Mouse (Mus musculus) ES-E14 (cell line): ENCODE measurements around the gene Fermt2. TPM values are rescaled to one million over a fixed set of nuclear protein-coding genes. Genes with fewer than 3 reads are reported as not detected.

Experiments
- DNase-seq: peaks from one replicate; pipeline ENCODE4 v3.0.0-alpha.2; 2013; ENCODE audit warnings: low read depth, low spot score
- H3K27ac ChIP-seq: 2 replicates; pipeline ENCODE4 v1.5.1; 2012; ENCODE audit warnings: low read depth, mild to moderate bottlenecking, low read length, moderate library complexity, mixed read lengths; ENCODE audit not compliant: poor library complexity, insufficient read depth, severe bottlenecking
- H3K36me3 ChIP-seq: 2 replicates; pipeline ENCODE4 v1.6.1; 2012; ENCODE audit warnings: mild to moderate bottlenecking, low read length, moderate library complexity, mixed read lengths; ENCODE audit not compliant: control insufficient read depth, poor library complexity, insufficient read depth, severe bottlenecking
- H3K4me1 ChIP-seq, 2 experiments: fragments of 150-350 bp in 1 of 2; sonication (generic) in 1 of 2; 2 replicates each; pipeline ENCODE4 v1.6.1; 2012; ENCODE audit warnings: low read length in 2 of 2, mild to moderate bottlenecking in 1 of 2, mixed read lengths in 1 of 2; ENCODE audit not compliant: control insufficient read depth in 2 of 2, insufficient read depth in 2 of 2, poor library complexity in 1 of 2
- H3K4me3 ChIP-seq, 2 experiments: fragments of 150-350 bp in 1 of 2; sonication (generic) in 1 of 2; 2 replicates each; pipeline ENCODE4 v1.5.1; 2012; ENCODE audit warnings: low read length in 2 of 2, low read depth in 1 of 2, mild to moderate bottlenecking in 1 of 2, mixed read lengths in 1 of 2; ENCODE audit not compliant: insufficient read depth in 1 of 2, poor library complexity in 1 of 2, severe bottlenecking in 1 of 2
- H3K9ac ChIP-seq: 2 replicates; pipeline ENCODE4 v1.6.1; 2012; ENCODE audit warnings: low read depth, mild to moderate bottlenecking, low read length, mixed read lengths; ENCODE audit not compliant: poor library complexity, insufficient read depth, severe bottlenecking
- H3K9me3 ChIP-seq: fragments of 150-350 bp; sonication (generic); 2 replicates; pipeline ENCODE4 v1.6.1; 2012; ENCODE audit warnings: low read depth, mild to moderate bottlenecking, low read length; ENCODE audit not compliant: control insufficient read depth, insufficient read depth
- CHD2 ChIP-seq: IDR thresholded peaks from 2 replicates; pipeline ENCODE4 v1.6.1; 2014; ENCODE audit warnings: mild to moderate bottlenecking, low read depth, low read length, inconsistent platforms
- HCFC1 ChIP-seq: IDR thresholded peaks from 2 replicates; pipeline ENCODE4 v1.6.1; 2012; ENCODE audit warnings: low read length, inconsistent platforms, borderline replicate concordance; ENCODE audit not compliant: insufficient read depth
- MAFK ChIP-seq: IDR thresholded peaks from 2 replicates; pipeline ENCODE4 v1.6.1; 2014; ENCODE audit warnings: mild to moderate bottlenecking, low read depth, low read length, inconsistent platforms; ENCODE audit not compliant: insufficient read depth
- ZC3H11A ChIP-seq: IDR thresholded peaks from 2 replicates; pipeline ENCODE4 v1.6.1; 2012; ENCODE audit warnings: low read depth, mild to moderate bottlenecking, inconsistent platforms, low read length, borderline replicate concordance
- ZNF384 ChIP-seq: IDR thresholded peaks from 2 replicates; pipeline ENCODE4 v1.6.1; 2012; ENCODE audit warnings: low read depth, low read length, inconsistent platforms
- in situ Hi-C, 2 experiments: fragments of 600-800 bp; cut with MboI; formaldehyde crosslinking; loops; one replicate each; pipeline ENCODE4 v1.15.1; 2025; ENCODE audit warnings: low sequenced_read_pairs in 2 of 2, inconsistent platforms in 1 of 2; ENCODE audit not compliant: unreplicated experiment in 2 of 2
- total RNA-seq: library from RNA; depleted of rRNA; stranded (reverse); fragments of 300-350 nt; gene quantifications from 2 replicates; pipeline ENCODE4 v1.2.3, GENCODE M21; 2012

Fermt2 gene
- total RNA-seq, 1 experiment: 47.0 TPM

- H3K4me1 ChIP-seq: peaks cover 6 to 18% of the 10 kb centered on the region in 2 experiments; a peak in 2 of 4 replicates
- TF ChIP-seq MAFK (no peak), ZNF384 (no peak), CHD2 (no peak), ZC3H11A (no peak), HCFC1 (no peak)
- H3K9me3 ChIP-seq: no peaks in the 10 kb centered on the region
- no peaks in the 10 kb centered on the region for H3K36me3 ChIP-seq
- H3K9ac ChIP-seq: no peak overlapping the region
- no peak overlapping the region for H3K4me3 ChIP-seq
- in situ Hi-C loops: no loop called here
- no peak overlapping the region for H3K27ac ChIP-seq
- DNase-seq: no peak
Observed at GRCm38 (mm10) chr14:45561681-45562080, 31.8 kb upstream of the Fermt2 start.

GRCm38 (mm10) chr14:45559018-45559417, 29.1 kb upstream of the Fermt2 start:
- H3K4me3 ChIP-seq: no peak overlapping the region

GRCm38 (mm10) chr14:45554336-45554735, 24.4 kb upstream of the Fermt2 start:
- no peak for TF ChIP-seq MAFK
- no peak for TF ChIP-seq HCFC1
- no peak for TF ChIP-seq ZC3H11A
- no peak for TF ChIP-seq CHD2
- no peak for TF ChIP-seq ZNF384

More at GRCm38 (mm10) chr14:45559018-45559417, 29.1 kb upstream of the Fermt2 start:
- Histone ChIP-seq H3K4me1 (peaks cover 2 to 14% of the 10 kb centered on the region in 2 experiments; a peak in 2 of 4 replicates), H3K9ac (no peak overlapping the region), H3K9me3 (no peaks in the 10 kb centered on the region), H3K27ac (no peak overlapping the region), H3K36me3 (no peaks in the 10 kb centered on the region)
- TF ChIP-seq HCFC1 (no peak), ZC3H11A (no peak), CHD2 (no peak), MAFK (no peak), ZNF384 (no peak)
- in situ Hi-C loops: no loop called here
- no peak for DNase-seq

GRCm38 (mm10) chr14:45553854-45554253, 23.9 kb upstream of the Fermt2 start:
- TF ChIP-seq HCFC1 (no peak), ZC3H11A (no peak)
- no peaks in the 10 kb centered on the region for H3K36me3 ChIP-seq
- H3K9me3 ChIP-seq: no peaks in the 10 kb centered on the region
- H3K4me1 ChIP-seq: peaks cover 0 to 13% of the 10 kb centered on the region in 2 experiments; a peak in 1 of 4 replicates
- H3K4me3 ChIP-seq: no peak overlapping the region
- no peak overlapping the region for H3K9ac ChIP-seq
- no peak for DNase-seq
- in situ Hi-C loops: no loop called here
- no peak overlapping the region for H3K27ac ChIP-seq

More at GRCm38 (mm10) chr14:45554336-45554735, 24.4 kb upstream of the Fermt2 start:
- Histone ChIP-seq H3K9ac (no peak overlapping the region), H3K36me3 (no peaks in the 10 kb centered on the region), H3K9me3 (no peaks in the 10 kb centered on the region), H3K4me1 (peaks cover 1 to 18% of the 10 kb centered on the region in 2 experiments; a peak in 2 of 4 replicates), H3K27ac (no peak overlapping the region), H3K4me3 (no peak overlapping the region)
- no peak for DNase-seq
- in situ Hi-C loops: no loop called here

DNA sequence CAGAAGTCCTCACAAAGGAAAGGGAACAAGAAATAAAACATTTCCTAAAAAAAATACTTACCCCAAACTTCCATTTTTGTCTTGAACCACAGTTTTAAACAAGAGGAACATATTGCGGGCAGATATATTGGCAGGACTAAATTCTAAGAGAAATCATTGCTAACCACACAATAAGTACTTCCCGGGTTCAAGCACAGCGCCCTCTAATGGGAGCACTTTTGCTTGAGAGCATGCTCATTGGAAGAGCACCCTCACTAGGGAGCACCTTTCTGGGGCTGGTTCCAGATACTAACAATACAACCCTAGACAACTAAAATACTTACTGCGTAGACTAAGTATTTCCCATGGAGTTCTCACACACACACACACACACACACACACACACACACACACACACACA, 22.5 kb upstream of the Fermt2 start:
- no peak for TF ChIP-seq HCFC1
- no peak for TF ChIP-seq MAFK
- no peak for TF ChIP-seq ZC3H11A
- TF ChIP-seq ZNF384: no peak
- TF ChIP-seq CHD2: no peak
- H3K27ac ChIP-seq: no peak overlapping the region
- no peaks in the 10 kb centered on the region for H3K36me3 ChIP-seq
- no peak for DNase-seq
- in situ Hi-C loops: no loop called here
- H3K9ac ChIP-seq: no peak overlapping the region
- H3K4me1 ChIP-seq: peaks cover 0 to 7% of the 10 kb centered on the region in 2 experiments; a peak in 1 of 4 replicates
- H3K4me3 ChIP-seq: peak overlapping the region in 1 of 2 experiments; percentile 33; a peak in 2 of 4 replicates
- H3K9me3 ChIP-seq: no peaks in the 10 kb centered on the region
